Mouse (Mus musculus) CD4-positive helper T cell, adult 2 months (primary cell): Measurements from ENCODE around the gene Gstm4.
"Not testable (repeated sequence)": the region's sequence is repeated elsewhere in the genome, so short reads cannot be mapped to it uniquely, and the experiment has no call there.

Experiments used
- DNase-seq: peaks from one replicate; pipeline ENCODE4 v3.0.0-alpha.2; 2012; ENCODE audit warnings: low read depth, missing footprints, low spot score

The Gstm4 gene

DNA sequence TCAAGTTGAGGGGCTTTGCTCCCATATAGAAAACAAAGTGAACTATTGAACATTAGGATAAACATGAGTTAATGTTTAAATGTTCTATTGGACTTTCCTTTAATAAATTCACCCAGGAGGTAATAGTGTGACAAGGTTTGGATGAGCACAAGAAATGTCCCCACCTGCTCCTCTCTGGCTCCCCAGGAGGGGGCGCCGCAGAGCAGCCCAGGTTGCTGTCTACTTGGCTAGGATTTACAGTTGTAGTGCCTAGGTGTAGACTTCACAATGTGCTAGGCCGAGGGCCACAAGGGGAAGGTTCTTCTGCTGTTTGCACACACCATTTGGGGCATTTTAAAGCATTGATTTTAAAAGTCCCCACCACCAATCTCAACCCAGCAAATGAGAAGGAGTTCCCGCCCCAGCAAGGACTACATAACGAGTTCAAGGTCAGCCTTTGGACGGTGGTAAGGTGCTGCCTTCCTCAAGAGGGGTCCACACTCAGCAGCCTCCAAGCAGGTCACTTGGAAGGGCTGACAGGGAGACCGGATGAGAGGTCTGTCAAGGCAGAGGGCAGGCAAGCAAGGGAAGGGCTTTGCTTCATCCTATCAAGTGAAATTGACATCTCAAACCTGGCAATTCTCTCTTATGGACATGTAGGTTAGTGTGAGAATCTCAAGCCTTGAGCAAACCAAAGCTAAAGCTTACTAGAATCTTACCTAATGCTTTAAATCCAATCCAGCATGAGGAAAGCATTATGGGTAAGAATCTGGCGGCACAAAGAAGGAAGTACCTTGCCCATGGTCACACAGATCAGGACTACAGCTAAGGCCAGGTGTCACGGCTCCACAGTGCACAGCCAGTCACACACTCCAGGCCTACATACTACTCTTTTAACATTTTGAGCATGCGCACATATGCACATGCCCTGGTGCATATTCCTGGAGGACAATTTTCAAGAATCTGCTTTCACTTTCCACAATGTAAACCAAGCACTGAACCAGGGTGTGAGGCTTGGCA lies 25.9 kb upstream of the Gstm4 start:
- peak; percentile 75 for DNase-seq

DNA sequence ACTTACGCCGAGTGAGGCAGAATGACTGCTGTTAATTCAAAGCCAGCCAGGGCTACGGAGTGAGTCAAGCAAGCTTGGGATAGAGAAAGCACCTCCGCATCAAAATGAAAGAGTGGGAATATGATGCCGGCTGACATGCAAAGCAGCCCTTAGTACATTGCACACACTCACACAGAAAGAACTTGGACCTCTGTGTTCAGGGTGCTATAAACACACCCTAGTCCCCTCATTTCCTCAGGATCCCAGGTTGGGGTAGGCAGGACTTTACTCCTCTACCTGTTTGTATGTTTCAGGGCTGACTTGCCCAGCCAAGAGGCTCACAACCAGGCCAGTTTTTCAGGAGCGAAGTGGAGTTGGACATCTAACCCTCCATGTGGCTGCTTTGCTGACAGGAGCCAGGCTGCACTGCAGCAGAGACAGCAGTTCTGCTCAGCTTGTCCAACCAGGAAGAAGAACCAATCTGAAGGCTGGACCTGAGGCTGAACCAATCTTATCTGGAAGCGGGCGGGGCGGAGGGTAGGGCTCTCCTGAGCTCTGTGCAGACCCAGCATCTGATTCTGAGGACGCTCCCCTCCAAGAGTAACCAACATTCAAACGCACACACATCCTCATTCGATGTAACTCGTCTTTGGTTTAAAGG lies 24.7 kb upstream of the Gstm4 start:
- DNase-seq: no peak

DNA sequence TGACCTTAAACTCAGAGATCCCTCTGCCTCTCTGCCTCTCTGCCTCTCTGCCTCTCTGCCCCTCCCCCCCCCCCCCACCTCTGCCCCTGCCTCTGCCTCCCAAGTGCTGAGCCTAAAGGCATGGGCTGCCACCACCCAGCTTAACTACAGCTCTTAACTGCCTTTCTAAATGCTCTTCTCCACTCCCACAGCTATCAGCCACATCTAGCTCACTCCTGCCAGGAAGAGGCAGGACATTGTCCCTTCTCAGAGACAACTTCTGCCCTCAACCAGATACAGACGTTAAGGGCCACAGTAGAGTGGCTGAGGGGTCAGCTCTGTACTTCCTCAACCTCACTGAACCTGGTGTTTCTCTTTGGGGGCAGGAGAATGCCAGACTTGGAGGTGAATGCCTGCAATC lies 24.1 kb upstream of the Gstm4 start:
- no peak for DNase-seq

GRCm38 (mm10) chr3:108067370-108067934 lies 22.8 kb upstream of the Gstm4 start:
- DNase-seq: no peak

- DNase-seq: no peak
These were observed 20.9 kb upstream of the Gstm4 start for GRCm38 (mm10) chr3:108065551-108065950.

GRCm38 (mm10) chr3:108064672-108065071 lies 20.0 kb upstream of the Gstm4 start:
- DNase-seq: no peak

GRCm38 (mm10) chr3:108062648-108063047 lies 18.0 kb upstream of the Gstm4 start:
- DNase-seq: no peak

DNA sequence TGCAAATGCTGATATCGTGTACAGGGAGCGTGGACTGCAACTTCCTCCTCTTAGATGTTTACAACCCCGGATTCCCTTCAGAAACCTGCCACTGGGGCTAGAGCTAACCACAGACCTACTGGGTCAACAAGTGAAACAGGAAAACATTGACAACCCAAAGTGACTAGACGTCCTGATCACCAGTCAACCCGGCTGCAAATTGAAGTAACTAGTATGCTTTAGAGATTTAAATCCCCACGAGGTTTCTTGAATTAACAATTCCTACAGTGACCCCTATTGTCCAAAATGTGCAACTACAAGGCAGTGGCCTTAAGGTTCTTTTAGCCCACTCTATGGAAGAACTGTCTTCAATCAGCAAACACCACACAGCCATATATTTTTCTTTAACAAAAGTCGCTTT lies 16.7 kb upstream of the Gstm4 start:
- DNase-seq: peak; percentile 78

GRCm38 (mm10) chr3:108050493-108050892 lies 5.8 kb upstream of the Gstm4 start:
- no peak for DNase-seq

DNA sequence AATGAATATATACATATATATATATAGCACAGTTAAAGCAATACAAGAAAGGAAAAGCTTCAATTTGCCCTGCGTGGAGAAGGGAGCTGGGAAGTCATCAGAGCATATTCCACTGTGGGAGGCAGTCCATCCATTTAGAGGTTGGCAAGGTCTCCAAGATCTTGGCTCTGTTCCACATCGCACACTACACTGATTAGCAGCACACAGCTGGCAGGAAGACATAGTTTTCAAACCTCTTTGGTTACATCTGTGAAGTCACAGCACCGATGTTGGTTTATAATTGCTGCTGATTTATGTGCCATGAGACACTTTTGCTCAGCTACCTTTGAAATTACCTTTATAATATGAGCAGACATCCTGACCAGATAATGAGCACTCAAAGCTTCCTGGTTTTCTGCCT lies 3.6 kb upstream of the Gstm4 start:
- DNase-seq: no peak

GRCm38 (mm10) chr3:108046944-108047655 lies 2.4 kb upstream of the Gstm4 start:
- DNase-seq: no peak

DNA sequence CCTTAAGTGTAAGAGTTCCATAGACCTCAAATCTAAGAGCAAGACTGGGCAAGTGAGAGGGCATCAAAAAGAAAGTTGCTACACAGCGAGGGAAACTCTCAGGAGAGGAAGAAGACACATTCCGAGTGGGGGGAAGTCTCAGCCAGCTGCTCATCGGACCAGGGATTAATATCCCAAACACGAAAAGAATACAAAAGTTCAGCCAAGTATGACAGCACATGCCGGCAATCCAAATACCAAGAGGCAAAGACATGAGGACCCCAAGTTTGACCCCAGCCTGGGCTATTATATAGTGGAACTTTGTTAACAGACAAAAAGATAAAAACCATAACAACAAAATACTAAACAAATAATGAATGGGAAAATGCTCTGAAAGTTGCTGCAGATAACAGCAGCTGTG lies 11.5 kb downstream of the Gstm4 start:
- DNase-seq: no peak

GRCm38 (mm10) chr3:108032113-108032512 lies 12.6 kb downstream of the Gstm4 start:
- no peak for DNase-seq

DNA sequence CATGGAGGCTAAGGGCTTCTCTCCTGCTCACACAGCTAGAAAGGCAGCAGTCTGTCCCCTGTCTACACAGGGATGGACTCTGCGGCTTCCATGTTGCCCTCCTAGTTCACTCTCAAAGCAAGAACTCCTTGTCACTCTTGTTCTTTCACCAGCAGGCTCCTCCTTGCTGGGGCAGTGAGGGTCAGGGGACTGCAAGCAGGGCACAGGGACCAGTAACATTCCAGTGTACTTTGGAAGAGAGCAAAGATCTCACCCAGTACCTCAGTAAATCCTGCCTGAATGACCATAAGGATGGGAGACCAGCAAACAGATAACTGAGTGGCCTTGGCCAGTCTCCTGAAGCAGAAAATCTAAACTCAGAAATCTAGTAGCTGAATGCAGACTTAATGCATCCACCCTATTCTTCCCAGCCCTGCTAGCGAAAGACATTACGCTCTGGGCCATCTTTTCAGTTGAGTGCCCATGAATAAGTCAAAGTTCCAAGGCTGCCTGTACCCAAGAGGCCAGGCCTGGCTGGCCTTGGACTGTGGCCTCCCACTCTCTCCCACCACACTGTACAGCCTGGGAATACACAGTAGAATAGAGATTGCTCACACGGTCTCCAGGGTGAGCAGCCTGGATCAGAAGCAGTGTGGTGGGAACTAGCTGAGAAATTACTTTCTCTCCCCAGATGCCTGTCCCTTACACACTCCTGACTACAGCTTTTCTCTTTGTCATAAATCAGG lies 15.9 kb downstream of the Gstm4 start:
- DNase-seq: no peak

DNA sequence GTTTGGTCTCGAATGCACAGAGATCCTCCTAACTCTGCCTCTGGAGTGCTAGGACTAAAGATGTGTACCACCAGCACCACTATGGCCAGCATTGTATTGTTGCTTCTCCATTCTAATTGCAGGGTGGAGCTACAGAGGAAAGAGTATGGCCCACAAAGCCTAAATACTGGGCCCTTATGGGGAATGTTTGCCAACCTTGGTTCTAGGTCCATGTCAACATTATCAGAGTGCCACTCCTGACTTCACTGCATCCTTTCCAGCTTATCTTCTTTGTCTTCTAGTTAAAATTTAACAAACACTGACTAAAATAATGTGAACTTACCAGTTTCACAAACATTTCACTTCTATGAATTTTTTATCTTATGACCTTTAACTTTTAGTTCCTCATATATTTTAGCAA lies 18.1 kb downstream of the Gstm4 start:
- DNase-seq: no peak

- DNase-seq: no peak
These were observed 18.6 kb downstream of the Gstm4 start for GRCm38 (mm10) chr3:108026049-108026448.

DNA sequence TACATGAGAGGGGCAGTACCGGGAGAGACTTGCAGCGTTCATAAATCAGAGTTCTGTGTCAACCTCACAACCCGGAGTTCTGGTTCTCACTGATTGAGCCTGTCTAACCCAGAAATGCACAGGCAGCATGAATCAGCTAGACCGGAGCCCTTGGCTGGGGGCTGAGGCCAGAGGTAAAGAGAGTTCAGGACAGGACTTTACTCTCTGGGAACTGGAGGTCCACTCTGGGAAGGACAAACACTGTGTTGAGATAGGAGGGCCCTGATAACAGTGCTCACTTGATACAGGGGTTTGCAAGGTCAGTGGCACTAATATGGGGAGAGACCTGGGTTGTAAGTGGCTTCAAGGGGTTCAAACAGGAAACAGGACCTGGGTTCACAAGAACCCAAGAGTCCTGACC lies 19.4 kb downstream of the Gstm4 start:
- DNase-seq: no peak

DNA sequence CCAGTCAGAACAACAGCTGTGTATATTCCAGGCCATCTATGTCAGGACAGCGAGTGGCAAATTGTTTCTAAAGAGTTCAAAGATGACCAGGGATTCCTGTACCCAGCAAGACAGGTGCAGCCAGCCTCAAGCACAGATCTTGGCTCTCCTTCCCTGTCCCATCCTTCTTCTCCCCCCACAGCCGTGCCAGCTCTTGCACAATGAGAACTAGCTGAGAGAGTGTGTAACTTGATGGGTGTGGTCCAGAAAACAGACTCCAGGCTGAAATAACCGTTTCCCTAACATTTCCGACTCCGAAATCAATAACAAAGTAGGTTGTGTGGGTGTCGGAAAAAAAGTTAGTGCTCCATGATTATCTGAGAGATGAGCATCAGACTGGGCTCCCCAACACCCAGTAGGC lies 22.0 kb downstream of the Gstm4 start:
- no peak for DNase-seq

DNA sequence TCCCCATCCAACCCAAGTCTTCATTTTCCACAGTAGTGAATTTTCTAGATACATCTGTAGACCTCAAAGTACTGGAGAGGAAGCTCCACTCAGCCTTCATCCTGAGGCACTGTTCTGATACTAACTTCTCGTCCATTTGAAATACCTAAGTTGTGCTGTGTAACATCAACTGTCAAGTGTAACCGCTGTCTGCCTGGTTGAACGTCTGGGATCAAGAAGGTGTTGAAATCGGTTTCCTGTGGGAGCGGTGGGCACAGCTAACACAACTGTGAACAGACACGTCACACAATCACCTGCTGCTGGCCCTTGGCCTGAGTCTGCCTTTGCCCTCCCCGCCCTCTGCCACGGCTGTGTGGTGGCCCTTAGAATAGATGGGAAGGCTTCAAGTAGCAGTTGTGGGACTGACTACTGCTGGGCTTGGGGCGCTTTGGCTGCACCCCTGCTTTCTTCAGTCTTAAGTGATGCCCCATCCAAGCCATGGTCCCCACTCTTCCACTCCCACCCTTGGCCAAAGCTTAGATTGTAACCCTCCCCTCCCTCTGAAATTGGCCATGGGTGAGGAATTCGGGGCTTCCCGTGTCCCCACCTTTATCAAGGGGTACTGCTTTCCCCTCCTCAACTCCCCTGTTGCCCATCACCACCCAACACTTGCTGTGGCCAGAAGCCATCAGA lies 24.2 kb downstream of the Gstm4 start:
- DNase-seq: not testable (repeated sequence)

GRCm38 (mm10) chr3:108019226-108019625 lies 25.5 kb downstream of the Gstm4 start:
- DNase-seq: not testable (repeated sequence)
